Mouse (Mus musculus) hindbrain, embryonic 11.5 days (tissue): ENCODE data around the gene Pax5. TPM values are rescaled to one million over a fixed set of nuclear protein-coding genes. Genes with fewer than 3 reads are reported as not detected.
A peak's percentile ranks its signal among the peaks of the same experiment; 100 is the strongest.

Experiments
- ATAC-seq: fragments of 200-750 bp; cut with Nextera tagmentation; 2 replicates; pipeline ENCODE4 v1.8.0; 2017; ENCODE audit warnings: mild to moderate bottlenecking, moderate TSS enrichment, moderate library complexity; ENCODE audit not compliant: low FRiP score
- DNase-seq: peaks from one replicate; pipeline ENCODE4 v3.0.0-alpha.2; 2015; ENCODE audit warnings: low spot score
- H3K27ac ChIP-seq: fragments of 300-500 bp; sonication (generic); 2 replicates; pipeline ENCODE4 v1.5.1; 2014; ENCODE audit warnings: mild to moderate bottlenecking, low read depth, low read length
- H3K27me3 ChIP-seq: fragments of 300-500 bp; sonication (generic); 2 replicates; pipeline ENCODE4 v1.6.1; 2014; ENCODE audit warnings: mild to moderate bottlenecking, low read length, moderate library complexity, mixed read lengths; ENCODE audit not compliant: control insufficient read depth, insufficient read depth
- H3K36me3 ChIP-seq: fragments of 300-500 bp; sonication (generic); 2 replicates; pipeline ENCODE4 v1.6.1; 2014; ENCODE audit warnings: mild to moderate bottlenecking, low read length, moderate library complexity, mixed read lengths; ENCODE audit not compliant: control insufficient read depth, insufficient read depth
- H3K4me1 ChIP-seq: fragments of 300-500 bp; sonication (generic); replicated peaks from 2 replicates; pipeline ENCODE4 v1.6.1; 2014; ENCODE audit warnings: low read length, mixed read lengths; ENCODE audit not compliant: control insufficient read depth, insufficient read depth
- H3K4me2 ChIP-seq: fragments of 300-500 bp; sonication (generic); replicated peaks from 2 replicates; pipeline ENCODE4 v1.6.1; 2014; ENCODE audit warnings: mild to moderate bottlenecking, low read depth, low read length
- H3K4me3 ChIP-seq: fragments of 300-500 bp; sonication (generic); 2 replicates; pipeline ENCODE4 v1.5.1; 2014; ENCODE audit warnings: low read depth, low read length
- H3K9ac ChIP-seq: fragments of 300-500 bp; sonication (generic); 2 replicates; pipeline ENCODE4 v1.6.1; 2014; ENCODE audit warnings: low read depth, low read length
- H3K9me3 ChIP-seq: fragments of 300-500 bp; sonication (generic); 2 replicates; pipeline ENCODE4 v1.6.1; 2016; ENCODE audit warnings: low read length; ENCODE audit not compliant: control insufficient read depth
- WGBS: fragments of 180-500 bp; shearing (Covaris S2); extraction: QIAGEN DNeasy Blood & Tissue Kit; methylation state at CpG from one replicate; pipeline ENCODE4 v1.1.7; 2014; 5-methylcytosine and 5-hydroxymethylcytosine counted together
- polyA plus RNA-seq: library from polyadenylated mRNA; unstranded; fragments of >200 nt; fragmentation: Nextera tagmentation; extraction: Ambion mirVana; gene quantifications from 2 replicates; pipeline ENCODE4 v1.2.1, GENCODE M21; 2014

The Pax5 gene
- polyA plus RNA-seq, 1 experiment from 2014 or later: 4.8 TPM

GRCm38 (mm10) chr4:44673726-44674125 lies 36.6 kb downstream of the Pax5 start:
- Histone ChIP-seq H3K4me3 (no peak overlapping the region), H3K27me3 (no peaks in the 10 kb centered on the region), H3K9me3 (no peaks in the 10 kb centered on the region), H3K36me3 (no peaks in the 10 kb centered on the region), H3K4me2 (no peak overlapping the region), H3K27ac (no peak overlapping the region), H3K9ac (no peak overlapping the region), H3K4me1 (no peaks in the 10 kb centered on the region; the same call in 1 of the 2 replicates)
- 12% methylated on average over 9 of the region's 9 CpGs for WGBS
- ATAC-seq (no peak), DNase-seq (no peak)

- Histone ChIP-seq H3K4me3 (no peak overlapping the region), H3K36me3 (no peaks in the 10 kb centered on the region), H3K9ac (no peak overlapping the region), H3K27me3 (no peaks in the 10 kb centered on the region), H3K4me1 (no peaks in the 10 kb centered on the region; the same call in 1 of the 2 replicates), H3K4me2 (no peak overlapping the region), H3K9me3 (no peaks in the 10 kb centered on the region), H3K27ac (no peak overlapping the region)
- ATAC-seq: no peak
- WGBS: 72% methylated on average over 10 of the region's 10 CpGs
- DNase-seq: no peak
Measured at GRCm38 (mm10) chr4:44672216-44672937, 37.9 kb downstream of the Pax5 start.

GRCm38 (mm10) chr4:44671486-44671885 lies 38.8 kb downstream of the Pax5 start:
- H3K9me3 ChIP-seq: no peaks in the 10 kb centered on the region
- no peak overlapping the region for H3K27ac ChIP-seq
- no peak overlapping the region for H3K9ac ChIP-seq
- ATAC-seq (no peak), DNase-seq (no peak)
- no peak overlapping the region for H3K4me3 ChIP-seq
- no peaks in the 10 kb centered on the region for H3K36me3 ChIP-seq
- WGBS: 91% methylated on average over 3 of the region's 3 CpGs
- H3K27me3 ChIP-seq: no peaks in the 10 kb centered on the region; the same call in 1 of the 2 replicates
- no peaks in the 10 kb centered on the region; the same call in 1 of the 2 replicates for H3K4me1 ChIP-seq
- H3K4me2 ChIP-seq: no peak overlapping the region

GRCm38 (mm10) chr4:44671035-44671434 lies 39.3 kb downstream of the Pax5 start:
- H3K4me2 ChIP-seq: no peak overlapping the region
- no peak overlapping the region for H3K9ac ChIP-seq
- WGBS: 82% methylated on average over 2 of the region's 2 CpGs
- DNase-seq (no peak), ATAC-seq (no peak)
- no peaks in the 10 kb centered on the region for H3K36me3 ChIP-seq
- no peak overlapping the region for H3K4me3 ChIP-seq
- H3K9me3 ChIP-seq: no peaks in the 10 kb centered on the region
- H3K4me1 ChIP-seq: no peaks in the 10 kb centered on the region; the same call in 1 of the 2 replicates
- no peaks in the 10 kb centered on the region; the same call in 1 of the 2 replicates for H3K27me3 ChIP-seq
- no peak overlapping the region for H3K27ac ChIP-seq

GRCm38 (mm10) chr4:44670380-44670779 lies 39.9 kb downstream of the Pax5 start:
- no peak overlapping the region for H3K9ac ChIP-seq
- ATAC-seq (no peak), DNase-seq (no peak)
- no peaks in the 10 kb centered on the region for H3K36me3 ChIP-seq
- H3K27me3 ChIP-seq: peaks cover 4% of the 10 kb centered on the region
- no peak overlapping the region for H3K27ac ChIP-seq
- no peaks in the 10 kb centered on the region; the same call in 1 of the 2 replicates for H3K4me1 ChIP-seq
- H3K4me3 ChIP-seq: no peak overlapping the region
- no peaks in the 10 kb centered on the region for H3K9me3 ChIP-seq
- 80% methylated on average over 4 of the region's 4 CpGs for WGBS
- H3K4me2 ChIP-seq: no peak overlapping the region

GRCm38 (mm10) chr4:44669485-44670181 lies 40.7 kb downstream of the Pax5 start:
- WGBS: 86% methylated on average over 7 of the region's 7 CpGs
- DNase-seq (peak; percentile 54), ATAC-seq (no peak)
- no peaks in the 10 kb centered on the region for H3K9me3 ChIP-seq
- H3K36me3 ChIP-seq: no peaks in the 10 kb centered on the region
- no peak overlapping the region for H3K27ac ChIP-seq
- H3K4me2 ChIP-seq: no peak overlapping the region
- H3K27me3 ChIP-seq: peaks cover 6% of the 10 kb centered on the region
- no peaks in the 10 kb centered on the region; the same call in 1 of the 2 replicates for H3K4me1 ChIP-seq
- H3K9ac ChIP-seq: no peak overlapping the region
- H3K4me3 ChIP-seq: no peak overlapping the region

- ATAC-seq: no peak
- no peak overlapping the region for H3K27ac ChIP-seq
- H3K9me3 ChIP-seq: no peaks in the 10 kb centered on the region
- H3K9ac ChIP-seq: no peak overlapping the region
- H3K4me3 ChIP-seq: no peak overlapping the region
- H3K4me1 ChIP-seq: 0 out of 2 replicates have a peak, but pooled peaks cover 2% of the 10 kb centered on the region
- H3K36me3 ChIP-seq: no peaks in the 10 kb centered on the region
- H3K4me2 ChIP-seq: no peak overlapping the region
- 77% methylated on average over 6 of the region's 6 CpGs for WGBS
- peaks cover 9% of the 10 kb centered on the region for H3K27me3 ChIP-seq
- DNase-seq: no peak
Measured at GRCm38 (mm10) chr4:44668574-44668973, 41.7 kb downstream of the Pax5 start.

- Histone ChIP-seq H3K36me3 (no peaks in the 10 kb centered on the region), H3K4me1 (0 out of 2 replicates have a peak, but pooled peaks cover 2% of the 10 kb centered on the region), H3K4me2 (no peak overlapping the region), H3K9me3 (no peaks in the 10 kb centered on the region), H3K27me3 (peaks cover 9% of the 10 kb centered on the region), H3K4me3 (no peak overlapping the region), H3K9ac (no peak overlapping the region), H3K27ac (no peak overlapping the region)
- 72% methylated on average over 3 of the region's 3 CpGs for WGBS
- no peak for ATAC-seq
- no peak for DNase-seq
Measured at GRCm38 (mm10) chr4:44668172-44668571, 42.1 kb downstream of the Pax5 start.
